Mouse (Mus musculus) stomach, postnatal 0 days (tissue): ENCODE results near the gene Olfr97.

ENCODE experiments used
- CTCF ChIP-seq: IDR thresholded peaks from 2 replicates; pipeline ENCODE4 v1.5.1; 2016; ENCODE audit warnings: antibody characterized with exemption, low read depth, mild to moderate bottlenecking, moderate library complexity
- EP300 ChIP-seq: optimal IDR thresholded peaks from 2 replicates; pipeline ENCODE3; 2016; ENCODE audit warnings: antibody characterized with exemption

- TF ChIP-seq CTCF (no peak), EP300 (no peak)
Measured at GRCm38 (mm10) chr17:37203917-37204236, 33.3 kb downstream of the Olfr97 start.
